Mouse (Mus musculus) T-helper 1 cell (primary cell): ENCODE measurements around the gene Klhl31.

Source experiments
- in situ Hi-C: fragments of 300-600 bp; cut with MboI, MseI; formaldehyde crosslinking; loops from one replicate; pipeline ENCODE4 v1.15.1; 2025; ENCODE audit warnings: high pct_unique_total_duplicates

Gene Klhl31

GRCm38 (mm10) chr9:77695586-77695985 is 59.3 kb downstream of the Klhl31 start:
- in situ Hi-C loops, result loop anchor here (25.0 kb wide), 1 partner anchor 1258 kb away; no protein-coding TSS in a partner anchor

DNA sequence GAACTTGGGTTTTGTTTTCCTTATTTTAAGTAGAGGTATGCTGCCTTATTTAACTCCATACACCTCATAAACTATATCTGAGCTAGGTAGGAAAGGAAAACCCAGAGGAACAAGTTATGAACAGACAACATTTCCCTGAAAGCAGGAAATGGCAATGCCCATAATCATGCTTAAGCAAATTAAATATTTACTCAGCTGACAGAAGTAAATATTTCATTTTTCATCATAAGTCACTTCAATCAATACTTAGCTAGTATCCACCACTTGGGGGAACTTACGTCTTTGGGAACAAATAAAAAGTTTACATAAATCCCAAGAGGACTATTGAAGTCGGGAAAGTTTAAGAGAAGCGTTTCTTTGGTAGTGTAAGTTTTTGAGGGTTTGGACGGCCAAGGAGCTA is 67.2 kb downstream of the Klhl31 start:
- in situ Hi-C loops, result no loop called here

- in situ Hi-C loops, result no loop called here
Observed at GRCm38 (mm10) chr9:77704108-77704507, 67.8 kb downstream of the Klhl31 start.

- in situ Hi-C loops, result no loop called here
Observed at GRCm38 (mm10) chr9:77706515-77706914, 70.2 kb downstream of the Klhl31 start.

GRCm38 (mm10) chr9:77707433-77708139 is 71.3 kb downstream of the Klhl31 start:
- in situ Hi-C loops, result no loop called here

DNA sequence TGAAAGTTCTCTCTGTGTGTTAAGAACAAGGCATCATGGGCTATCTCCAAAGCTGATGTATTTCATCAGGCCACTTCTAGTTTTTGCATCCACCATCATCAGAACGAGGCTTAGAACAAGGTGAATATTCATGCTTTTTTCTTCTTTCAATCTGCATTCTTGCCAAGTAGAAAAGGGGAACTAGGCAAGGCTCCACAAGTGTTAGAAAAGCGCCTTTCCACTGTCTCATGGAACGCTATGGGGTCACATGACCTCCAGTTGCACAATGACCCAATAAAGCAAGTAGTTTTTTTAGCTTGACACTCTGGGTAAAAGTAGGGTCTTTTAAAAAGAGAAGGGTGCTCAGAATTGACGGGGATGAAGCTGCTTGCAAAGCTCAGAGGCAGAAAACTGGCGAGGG is 72.7 kb downstream of the Klhl31 start:
- in situ Hi-C loops, result no loop called here
